In the genomic region with DNA sequence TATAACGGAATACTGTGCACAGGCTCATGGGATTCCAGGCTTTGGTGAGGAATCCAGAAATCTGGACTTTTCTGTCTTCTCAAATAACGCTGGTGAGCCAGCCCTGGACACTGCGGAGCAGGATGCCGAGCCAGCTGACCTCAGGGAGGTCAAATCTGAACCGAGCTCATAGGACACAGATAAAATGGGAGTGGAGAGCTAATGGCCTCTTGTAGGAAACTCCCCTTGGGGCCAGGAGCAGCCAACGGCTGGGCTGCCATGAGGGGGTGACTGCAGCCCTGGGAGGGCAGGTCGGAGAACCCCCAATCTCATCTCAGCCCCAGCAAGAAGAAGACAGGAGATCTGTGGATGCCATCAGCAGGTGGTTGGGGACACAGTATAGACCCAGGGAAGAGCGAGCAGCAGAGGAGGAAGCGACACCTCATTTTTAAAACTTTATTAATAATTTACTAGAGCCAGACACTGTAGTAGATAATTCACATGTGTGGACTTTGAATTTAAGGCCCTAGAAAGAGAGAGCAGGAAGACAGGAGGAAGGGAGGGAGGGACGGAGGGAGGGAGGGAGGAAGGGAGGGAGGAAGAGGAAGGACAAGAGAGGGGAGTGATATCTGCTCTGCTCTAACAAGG, we compare ENCODE assay signal across 24 mouse cellular contexts. TPM values are rescaled to one million over a fixed set of nuclear protein-coding genes. Genes with fewer than 3 reads are reported as not detected.
DNase-seq lines count a peak whose midpoint lies in the region; ATAC-seq lines count a peak whose summit lies in the region.
"Had no signal": no experiment of that assay in that cellular context is flagged by ENCODE, and none has a peak within 500 bp of the region (broad histone marks: within the 10 kb centered on the region; RNA-seq: fewer than 3 reads in every experiment).

No protein-coding gene starts in this region.

- H3K9ac ChIP-seq in intestine, embryonic 15.5 days: no peak overlapping the region
- no peak overlapping the region for H3K9ac ChIP-seq in kidney, embryonic 15.5 days
- H3K9ac ChIP-seq: forebrain, embryonic 15.5 days; heart, embryonic 13.5 days; limb, embryonic 12.5 days; lung, embryonic 15.5 days; neural tube, embryonic 12.5 days had no signal

- H3K27ac ChIP-seq in intestine, embryonic 15.5 days: peak overlapping the region; percentile 82
- peak overlapping the region; percentile 79 for H3K27ac ChIP-seq in kidney, embryonic 15.5 days
- H3K27ac ChIP-seq: embryonic facial prominence, embryonic 10.5 days; forebrain, embryonic 15.5 days; heart, embryonic 13.5 days; hindbrain, embryonic 10.5 days; limb, embryonic 12.5 days; lung, embryonic 15.5 days; neural tube, embryonic 12.5 days had no signal

- peak overlapping the region; percentile 36; the same call in 1 of the 2 replicates for H3K4me2 ChIP-seq in intestine, embryonic 15.5 days (replicated peaks)
- H3K4me2 ChIP-seq in kidney, embryonic 15.5 days: 0 out of 2 replicates have a peak overlapping the region, but pooled peaks have one; percentile 7
- H3K4me2 ChIP-seq: forebrain, embryonic 15.5 days; heart, embryonic 13.5 days; limb, embryonic 12.5 days; lung, embryonic 15.5 days; neural tube, embryonic 12.5 days had no signal

- no peak overlapping the region for H3K4me3 ChIP-seq in intestine, embryonic 15.5 days (replicated peaks)
- H3K4me3 ChIP-seq in kidney, embryonic 15.5 days (replicated peaks): no peak overlapping the region
- H3K4me3 ChIP-seq: embryonic facial prominence, embryonic 10.5 days; erythroblast, embryonic 14.5 days; forebrain, embryonic 15.5 days; heart, embryonic 13.5 days; hindbrain, embryonic 10.5 days; limb, embryonic 12.5 days; lung, embryonic 15.5 days; megakaryocyte, embryonic 14.5 days; neural tube, embryonic 12.5 days had no signal

- no peaks in the 10 kb centered on the region for H3K4me1 ChIP-seq in intestine, embryonic 15.5 days (replicated peaks)
- H3K4me1 ChIP-seq in kidney, embryonic 15.5 days: peaks cover 15% of the 10 kb centered on the region
- H3K4me1 ChIP-seq: forebrain, embryonic 15.5 days; heart, embryonic 13.5 days; lung, embryonic 15.5 days; megakaryocyte, embryonic 14.5 days had no signal

- no peaks in the 10 kb centered on the region for H3K36me3 ChIP-seq in intestine, embryonic 15.5 days
- no peaks in the 10 kb centered on the region for H3K36me3 ChIP-seq in kidney, embryonic 15.5 days
- H3K36me3 ChIP-seq: embryonic facial prominence, embryonic 10.5 days; forebrain, embryonic 15.5 days; heart, embryonic 13.5 days; hindbrain, embryonic 10.5 days; limb, embryonic 12.5 days; lung, embryonic 15.5 days; neural tube, embryonic 12.5 days had no signal

- peak; percentile 92 for ATAC-seq in intestine, embryonic 15.5 days
- ATAC-seq in kidney, embryonic 15.5 days (replicated peaks; ENCODE audit: low FRiP score): peak; percentile 65
- ATAC-seq: forebrain, embryonic 15.5 days had no signal

- intact Hi-C loops in gastrocnemius, postnatal 14 days (cut with DNase I; ENCODE audit: low total_unique reads): no loop called here

- peak; percentile 51 for DNase-seq in gastrocnemius, postnatal 14 days
- DNase-seq in gastrocnemius, postnatal 10 days: no peak
- peak; percentile 51 for DNase-seq in skeletal muscle tissue, adult 2 months (ENCODE audit: low read depth, low spot score)
- DNase-seq in cerebellum, postnatal 10 days: no peak
- no peak for DNase-seq in cerebellum, postnatal 25 days
- no peak for DNase-seq in layer of hippocampus, adult 9-10 months (ENCODE audit: low spot score)
- DNase-seq: adrenal gland, postnatal 36 days; cerebellum, postnatal 14 days; right cerebral cortex, postnatal 14 days; thymus, adult 18-20 months had no signal

- no peaks in the 10 kb centered on the region for H3K27me3 ChIP-seq in intestine, embryonic 15.5 days (replicated peaks)
- H3K27me3 ChIP-seq in kidney, embryonic 15.5 days: no peaks in the 10 kb centered on the region
- H3K27me3 ChIP-seq: forebrain, embryonic 15.5 days; limb, embryonic 12.5 days; neural tube, embryonic 12.5 days had no signal

- 49% methylated on average over 10 of the region's 10 CpGs for WGBS in intestine, embryonic 15.5 days
- 43% methylated on average over 10 of the region's 10 CpGs for WGBS in kidney, embryonic 15.5 days

- H3K9me3 ChIP-seq in intestine, embryonic 15.5 days: no peaks in the 10 kb centered on the region
- H3K9me3 ChIP-seq in kidney, embryonic 15.5 days (replicated peaks): no peaks in the 10 kb centered on the region; the same call in 1 of the 2 replicates
- H3K9me3 ChIP-seq: forebrain, embryonic 15.5 days; limb, embryonic 12.5 days; lung, embryonic 15.5 days; neural tube, embryonic 12.5 days had no signal

RNA-seq across cellular contexts. Expression of a gene that starts 18.4 kb away (rescaled TPM):
- under 1 TPM; 0.60 to 0.66 TPM for total RNA-seq in gastrocnemius, postnatal 14 days (2021)
- total RNA-seq in gastrocnemius, postnatal 10 days (2021): under 1 TPM; 0.25 to 0.26 TPM
- polyA plus RNA-seq in intestine, embryonic 15.5 days (2015; fragmentation: Nextera tagmentation; extraction: Ambion mirVana): 0.30 and 0.60 TPM in 2 replicates
- polyA plus RNA-seq in kidney, embryonic 15.5 days (2015; fragmentation: Nextera tagmentation; extraction: Ambion mirVana): 3.5 and 4.5 TPM in 2 replicates
- total RNA-seq: CH12.LX had no signal
- polyA plus RNA-seq: erythroblast, embryonic 14.5 days had no signal

RNA-seq across cellular contexts. Expression of a gene that starts 22.8 kb away (rescaled TPM):
- not detected for total RNA-seq in gastrocnemius, postnatal 14 days (2021)
- under 1 TPM in 1 of 2 experiments, not detected in 1; 0.05 TPM for total RNA-seq in gastrocnemius, postnatal 10 days (2021)
- polyA plus RNA-seq in intestine, embryonic 15.5 days (2015; fragmentation: Nextera tagmentation; extraction: Ambion mirVana): 0.46 and 0.67 TPM in 2 replicates
- polyA plus RNA-seq in kidney, embryonic 15.5 days (2015; fragmentation: Nextera tagmentation; extraction: Ambion mirVana): 1.2 and 1.6 TPM in 2 replicates
- total RNA-seq: gastrocnemius, adult 8-10 months had no signal
- polyA plus RNA-seq: erythroblast, embryonic 14.5 days; heart, embryonic 13.5 days; lung, embryonic 15.5 days had no signal

RNA-seq across cellular contexts. Expression of a gene that starts 58.3 kb away (rescaled TPM):
- not detected for total RNA-seq in gastrocnemius, postnatal 14 days (2021)
- total RNA-seq in gastrocnemius, postnatal 10 days (2021): not detected
- polyA plus RNA-seq in intestine, embryonic 15.5 days (2015; fragmentation: Nextera tagmentation; extraction: Ambion mirVana): 0.05 TPM in 2 replicates
- 0.08 TPM in 1 of 2 replicates, not detected in the other for polyA plus RNA-seq in kidney, embryonic 15.5 days (2015; fragmentation: Nextera tagmentation; extraction: Ambion mirVana)
- total RNA-seq: adrenal gland, postnatal 36 days; CH12.LX; gastrocnemius, adult 8-10 months had no signal
- polyA plus RNA-seq: erythroblast, embryonic 14.5 days; large intestine, adult 2 months had no signal

Comparison
In these comparisons a context has a peak if more than half of its experiments do, and no peak if none do; other contexts are left out.
1. DNase-seq: peak in gastrocnemius, postnatal 14 days (single experiment) and skeletal muscle tissue, adult 2 months (single experiment); none in gastrocnemius, postnatal 10 days (single experiment), cerebellum, postnatal 10 days (0 of 2), cerebellum, postnatal 25 days (0 of 2) and layer of hippocampus, adult 9-10 months (single experiment).